Mouse (Mus musculus): ENCODE measurements around the gene Txndc9. TPM values are rescaled to one million over a fixed set of nuclear protein-coding genes. Genes with fewer than 3 reads are reported as not detected.
"Not testable (repeated sequence)": the region's sequence is repeated elsewhere in the genome, so short reads cannot be mapped to it uniquely, and the experiment has no call there.

Gene Txndc9
- polyA plus RNA-seq, 1 experiment from 2014 or later = 103 TPM

GRCm38 (mm10) chr1:37987856-37988255, 9.8 kb downstream of the Txndc9 start:
- H3K36me3 ChIP-seq (ENCODE audit: control insufficient read depth, insufficient read depth) = peaks cover 63% of the 10 kb centered on the region
- H3K4me2 ChIP-seq (replicated peaks; ENCODE audit: low read depth) = no peak overlapping the region
- ATAC-seq = no peak
- no peak overlapping the region for H3K27ac ChIP-seq (ENCODE audit: low read depth, low read length)
- no peak for TF ChIP-seq CTCF (IDR thresholded peaks at IDR 0.05; ENCODE audit: low read depth)
- H3K9me3 ChIP-seq (ENCODE audit: control insufficient read depth) = no peaks in the 10 kb centered on the region
- H3K4me1 ChIP-seq (replicated peaks; ENCODE audit: control insufficient read depth, insufficient read depth, low read length) = no peaks in the 10 kb centered on the region
- no peak overlapping the region for H3K4me3 ChIP-seq (ENCODE audit: low read depth, low read length)
- H3K9ac ChIP-seq (ENCODE audit: low read depth, low read length) = no peak overlapping the region
- no peaks in the 10 kb centered on the region for H3K27me3 ChIP-seq (replicated peaks; ENCODE audit: control insufficient read depth, insufficient read depth, low read length)
- WGBS = 78% methylated on average over 5 of the region's 5 CpGs

GRCm38 (mm10) chr1:37985764-37986323, 11.8 kb downstream of the Txndc9 start:
- 79% methylated on average over 9 of the region's 9 CpGs for WGBS
- Histone ChIP-seq H3K27ac (ENCODE audit: low read depth, low read length) (no peak overlapping the region; the same call in 1 of the 2 replicates), H3K9ac (ENCODE audit: low read depth, low read length) (no peak overlapping the region), H3K9me3 (ENCODE audit: control insufficient read depth) (no peaks in the 10 kb centered on the region), H3K4me2 (replicated peaks; ENCODE audit: low read depth) (no peak overlapping the region), H3K36me3 (ENCODE audit: control insufficient read depth, insufficient read depth) (peaks cover 44% of the 10 kb centered on the region), H3K27me3 (replicated peaks; ENCODE audit: control insufficient read depth, insufficient read depth, low read length) (no peaks in the 10 kb centered on the region), H3K4me1 (replicated peaks; ENCODE audit: control insufficient read depth, insufficient read depth, low read length) (no peaks in the 10 kb centered on the region), H3K4me3 (ENCODE audit: low read depth, low read length) (no peak overlapping the region)
- no peak for ATAC-seq
- peak; percentile 76 for TF ChIP-seq CTCF (IDR thresholded peaks at IDR 0.05; ENCODE audit: low read depth)

GRCm38 (mm10) chr1:37984326-37984725, 13.4 kb downstream of the Txndc9 start:
- no peak overlapping the region for H3K4me3 ChIP-seq (ENCODE audit: low read depth, low read length)

GRCm38 (mm10) chr1:37977303-37977702, 20.4 kb downstream of the Txndc9 start:
- no peaks in the 10 kb centered on the region for H3K9me3 ChIP-seq (ENCODE audit: control insufficient read depth)
- H3K4me1 ChIP-seq (replicated peaks; ENCODE audit: control insufficient read depth, insufficient read depth, low read length) = no peaks in the 10 kb centered on the region
- no peak for ATAC-seq
- no peak overlapping the region for H3K4me3 ChIP-seq (ENCODE audit: low read depth, low read length)
- no peak overlapping the region for H3K9ac ChIP-seq (ENCODE audit: low read depth, low read length)
- no peak overlapping the region for H3K27ac ChIP-seq (ENCODE audit: low read depth, low read length)
- H3K4me2 ChIP-seq (replicated peaks; ENCODE audit: low read depth) = no peak overlapping the region
- no peaks in the 10 kb centered on the region for H3K36me3 ChIP-seq (ENCODE audit: control insufficient read depth, insufficient read depth)
- no peaks in the 10 kb centered on the region for H3K27me3 ChIP-seq (replicated peaks; ENCODE audit: control insufficient read depth, insufficient read depth, low read length)
- TF ChIP-seq CTCF (IDR thresholded peaks at IDR 0.05; ENCODE audit: low read depth) = no peak
- WGBS = 88% methylated on average over 7 of the region's 7 CpGs

More at GRCm38 (mm10) chr1:37984326-37984725, 13.4 kb downstream of the Txndc9 start:
- no peak overlapping the region for H3K9ac ChIP-seq (ENCODE audit: low read depth, low read length)
- WGBS = 97% methylated on average over 1 of the region's 1 CpGs
- H3K27ac ChIP-seq (ENCODE audit: low read depth, low read length) = no peak overlapping the region
- no peaks in the 10 kb centered on the region for H3K4me1 ChIP-seq (replicated peaks; ENCODE audit: control insufficient read depth, insufficient read depth, low read length)
- no peaks in the 10 kb centered on the region for H3K27me3 ChIP-seq (replicated peaks; ENCODE audit: control insufficient read depth, insufficient read depth, low read length)
- no peak overlapping the region for H3K4me2 ChIP-seq (replicated peaks; ENCODE audit: low read depth)
- peaks cover 32% of the 10 kb centered on the region for H3K36me3 ChIP-seq (ENCODE audit: control insufficient read depth, insufficient read depth)
- H3K9me3 ChIP-seq (ENCODE audit: control insufficient read depth) = no peaks in the 10 kb centered on the region
- no peak for ATAC-seq
- no peak for TF ChIP-seq CTCF (IDR thresholded peaks at IDR 0.05; ENCODE audit: low read depth)

GRCm38 (mm10) chr1:37976666-37977065, 21.0 kb downstream of the Txndc9 start:
- H3K9me3 ChIP-seq (ENCODE audit: control insufficient read depth); H3K27ac ChIP-seq (ENCODE audit: low read depth, low read length); ATAC-seq; H3K36me3 ChIP-seq (ENCODE audit: control insufficient read depth, insufficient read depth); H3K4me1 ChIP-seq (replicated peaks; ENCODE audit: control insufficient read depth, insufficient read depth, low read length); H3K4me2 ChIP-seq (replicated peaks; ENCODE audit: low read depth); H3K27me3 ChIP-seq (replicated peaks; ENCODE audit: control insufficient read depth, insufficient read depth, low read length); H3K9ac ChIP-seq (ENCODE audit: low read depth, low read length); H3K4me3 ChIP-seq (ENCODE audit: low read depth, low read length): not testable (repeated sequence)
- 54% methylated on average over 9 of the region's 9 CpGs for WGBS

- Histone ChIP-seq H3K4me2 (replicated peaks; ENCODE audit: low read depth) (no peak overlapping the region), H3K9ac (ENCODE audit: low read depth, low read length) (no peak overlapping the region), H3K36me3 (ENCODE audit: control insufficient read depth, insufficient read depth) (no peaks in the 10 kb centered on the region), H3K27me3 (replicated peaks; ENCODE audit: control insufficient read depth, insufficient read depth, low read length) (no peaks in the 10 kb centered on the region), H3K9me3 (ENCODE audit: control insufficient read depth) (no peaks in the 10 kb centered on the region), H3K4me1 (replicated peaks; ENCODE audit: control insufficient read depth, insufficient read depth, low read length) (no peaks in the 10 kb centered on the region), H3K4me3 (ENCODE audit: low read depth, low read length) (no peak overlapping the region), H3K27ac (ENCODE audit: low read depth, low read length) (no peak overlapping the region)
- no peak for TF ChIP-seq CTCF (IDR thresholded peaks at IDR 0.05; ENCODE audit: low read depth)
- no peak for ATAC-seq
- 50% methylated on average over 4 of the region's 4 CpGs for WGBS
These were observed 26.2 kb downstream of the Txndc9 start for GRCm38 (mm10) chr1:37971520-37971919.

GRCm38 (mm10) chr1:37968746-37969145, 28.9 kb downstream of the Txndc9 start:
- H3K4me3 ChIP-seq (ENCODE audit: low read depth, low read length) = no peak overlapping the region
- H3K27me3 ChIP-seq (replicated peaks; ENCODE audit: control insufficient read depth, insufficient read depth, low read length) = no peaks in the 10 kb centered on the region
- WGBS = 65% methylated on average over 6 of the region's 6 CpGs
- ATAC-seq = peak; percentile 4; the same call in 1 of the 2 replicates
- no peak overlapping the region for H3K4me2 ChIP-seq (replicated peaks; ENCODE audit: low read depth)
- H3K4me1 ChIP-seq (replicated peaks; ENCODE audit: control insufficient read depth, insufficient read depth, low read length) = no peaks in the 10 kb centered on the region
- no peak overlapping the region for H3K27ac ChIP-seq (ENCODE audit: low read depth, low read length)
- no peaks in the 10 kb centered on the region for H3K36me3 ChIP-seq (ENCODE audit: control insufficient read depth, insufficient read depth)
- H3K9ac ChIP-seq (ENCODE audit: low read depth, low read length) = no peak overlapping the region
- TF ChIP-seq CTCF (IDR thresholded peaks at IDR 0.05; ENCODE audit: low read depth) = no peak
- H3K9me3 ChIP-seq (ENCODE audit: control insufficient read depth) = no peaks in the 10 kb centered on the region
